14 mouse cellular contexts compared by ENCODE assay signal in the genomic region with DNA sequence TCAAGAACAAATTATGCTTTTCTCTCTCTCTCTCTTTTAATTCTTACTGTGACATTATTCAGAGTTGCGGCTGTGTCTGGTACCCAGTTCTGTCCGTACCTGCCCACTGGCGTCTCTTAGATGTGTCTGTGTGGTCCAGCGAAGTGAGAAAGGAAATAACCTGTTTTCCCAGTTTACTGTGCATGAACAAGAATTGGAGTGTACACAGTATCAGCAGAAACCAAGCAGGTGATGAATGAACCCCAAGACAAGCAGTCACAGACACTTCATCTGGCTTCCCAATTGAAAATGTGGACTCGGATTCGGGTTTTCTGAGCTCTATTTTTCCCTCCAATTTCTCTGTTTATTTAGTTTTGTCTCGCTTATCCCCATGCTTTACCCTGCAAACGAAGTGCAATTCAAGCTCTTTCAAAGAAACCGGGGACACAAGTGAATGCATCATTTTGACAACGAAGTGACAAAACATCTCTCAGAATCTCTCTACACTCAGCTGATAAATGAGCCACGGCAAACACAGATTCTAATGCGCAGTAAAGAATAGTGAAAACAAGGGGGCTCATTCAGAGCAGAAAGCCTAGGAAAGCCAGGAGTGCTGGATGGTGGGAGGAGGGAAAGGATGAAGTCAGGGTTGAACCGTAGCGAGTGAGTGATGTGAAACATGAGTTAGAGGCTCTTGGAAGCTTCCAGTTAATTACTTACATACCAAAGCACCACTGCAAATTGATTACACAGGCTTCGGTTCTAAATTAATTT.
DNase-seq lines count a peak whose midpoint lies in the region; ATAC-seq and TF ChIP-seq lines count a peak whose summit lies in the region.
"Had no signal": no experiment of that assay in that cellular context is flagged by ENCODE, and none has a peak within 500 bp of the region (broad histone marks: within the 10 kb centered on the region; RNA-seq: fewer than 3 reads in every experiment).

No protein-coding gene starts in this region.

- H3K4me1 ChIP-seq in forebrain, embryonic 15.5 days, result peaks cover 10% of the 10 kb centered on the region
- no peaks in the 10 kb centered on the region for H3K4me1 ChIP-seq in liver, postnatal 0 days (ENCODE audit: insufficient read depth)
- H3K4me1 ChIP-seq: stomach, embryonic 15.5 days had no signal

- no peaks in the 10 kb centered on the region for H3K36me3 ChIP-seq in forebrain, embryonic 15.5 days
- H3K36me3 ChIP-seq in liver, postnatal 0 days (replicated peaks; ENCODE audit: insufficient read depth, low read length), result no peaks in the 10 kb centered on the region
- H3K36me3 ChIP-seq: stomach, embryonic 15.5 days had no signal

- no peaks in the 10 kb centered on the region for H3K27me3 ChIP-seq in forebrain, embryonic 15.5 days
- no peaks in the 10 kb centered on the region for H3K27me3 ChIP-seq in liver, postnatal 0 days (ENCODE audit: insufficient read depth, low read length)
- H3K27me3 ChIP-seq: stomach, embryonic 15.5 days had no signal

- 20% methylated on average over 15 of the region's 15 CpGs for WGBS in forebrain, embryonic 15.5 days
- WGBS in liver, postnatal 0 days (ENCODE audit: insufficient replicate concordance), result 74% methylated on average over 15 of the region's 15 CpGs

- no peak overlapping the region for H3K9ac ChIP-seq in forebrain, embryonic 15.5 days (replicated peaks)
- no peak overlapping the region for H3K9ac ChIP-seq in liver, postnatal 0 days (replicated peaks)
- H3K9ac ChIP-seq: liver, embryonic 14.5 days; stomach, embryonic 15.5 days had no signal

- intact Hi-C loops in gastrocnemius, postnatal 36 days (cut with DNase I), result no loop called here

- peak overlapping the region; percentile 42 for H3K4me3 ChIP-seq in layer of hippocampus, adult 2 months
- H3K4me3 ChIP-seq in forebrain, embryonic 15.5 days, result no peak overlapping the region
- H3K4me3 ChIP-seq in liver, postnatal 0 days (ENCODE audit: low read depth, low read length), result no peak overlapping the region
- H3K4me3 ChIP-seq: stomach, embryonic 15.5 days had no signal

- H3K4me2 ChIP-seq in forebrain, embryonic 15.5 days (replicated peaks), result peak overlapping the region; percentile 3; the same call in 1 of the 2 replicates
- H3K4me2 ChIP-seq in liver, postnatal 0 days (ENCODE audit: low read depth, low read length), result no peak overlapping the region
- H3K4me2 ChIP-seq: stomach, embryonic 15.5 days had no signal

- peak overlapping the region; percentile 25; the same call in 1 of the 2 replicates for H3K27ac ChIP-seq in layer of hippocampus, adult 2 months
- no peak overlapping the region for H3K27ac ChIP-seq in forebrain, embryonic 15.5 days (replicated peaks)
- no peak overlapping the region for H3K27ac ChIP-seq in liver, postnatal 0 days (ENCODE audit: low read depth)
- H3K27ac ChIP-seq: liver, embryonic 14.5 days; macrophage; stomach, embryonic 15.5 days had no signal

- no peak for DNase-seq in layer of hippocampus, adult 2 months (ENCODE audit: low spot score in 2 of 2)
- DNase-seq in layer of hippocampus, adult 9-11 months, result no peak
- peak; percentile 37 for DNase-seq in embryo, embryonic 11 days
- peak; percentile 17 for DNase-seq in neural tube, embryonic 10.5 days (ENCODE audit: extremely low spot score, low spot score)
- DNase-seq in gastrocnemius, postnatal 36 days, result no peak
- DNase-seq in liver, postnatal 0 days, result no peak
- no peak for DNase-seq in left cerebral cortex, adult 8-10 months (ENCODE audit: low spot score in 2 of 2)
- DNase-seq: cerebellum, postnatal 25 days; kidney, postnatal 4 days; right cerebral cortex, postnatal 14 days had no signal

- no peak for ATAC-seq in forebrain, embryonic 15.5 days (replicated peaks)
- ATAC-seq in liver, postnatal 0 days, result no peak

- TF ChIP-seq CTCF in layer of hippocampus, adult 2 months (conservative IDR thresholded peaks at IDR 0.05), result no peak
- TF ChIP-seq CTCF in liver, postnatal 0 days (IDR thresholded peaks at IDR 0.05; ENCODE audit: low read depth), result no peak

- H3K9me3 ChIP-seq in forebrain, embryonic 15.5 days, result no peaks in the 10 kb centered on the region
- no peaks in the 10 kb centered on the region for H3K9me3 ChIP-seq in liver, postnatal 0 days (ENCODE audit: low read length)
- H3K9me3 ChIP-seq: stomach, embryonic 15.5 days had no signal

- TF ChIP-seq EP300 in liver, postnatal 0 days (IDR thresholded peaks at IDR 0.05; ENCODE audit: low read depth), result no peak

Comparison
In these comparisons a context has a peak if more than half of its experiments do, and no peak if none do; other contexts are left out.
1. DNase-seq: peak in embryo, embryonic 11 days (single experiment) and neural tube, embryonic 10.5 days (single experiment); none in layer of hippocampus, adult 2 months (0 of 2), layer of hippocampus, adult 9-11 months (single experiment), gastrocnemius, postnatal 36 days (0 of 2), liver, postnatal 0 days (single experiment) and left cerebral cortex, adult 8-10 months (0 of 2).